ENCODE assay signal across 9 mouse cellular contexts in genomic region chr4:155841651-155842270, GRCm38 (mm10). TPM values are rescaled to one million over a fixed set of nuclear protein-coding genes. Genes with fewer than 3 reads are reported as not detected.
DNase-seq lines count a peak whose midpoint lies in the region; ATAC-seq lines count a peak whose summit lies in the region.
"Had no signal": no experiment of that assay in that cellular context is flagged by ENCODE, and none has a peak within 500 bp of the region (broad histone marks: within the 10 kb centered on the region; RNA-seq: fewer than 3 reads in every experiment).

No protein-coding gene starts in this region.

- 0 out of 2 replicates have a peak overlapping the region, but pooled peaks have one; percentile 36 for H3K4me3 ChIP-seq in hindbrain, embryonic 12.5 days
- H3K4me3 ChIP-seq in midbrain, embryonic 13.5 days (replicated peaks) = peak overlapping the region; percentile 35; the same call in 1 of the 2 replicates

- whole genome bisulfite sequencing in hindbrain, embryonic 12.5 days = 38% methylated on average over 38 of the region's 38 CpGs
- 44% methylated on average over 38 of the region's 38 CpGs for WGBS in midbrain, embryonic 13.5 days

- H3K36me3 ChIP-seq in hindbrain, embryonic 12.5 days = peaks cover 5% of the 10 kb centered on the region; the same call in 1 of the 2 replicates
- H3K36me3 ChIP-seq in midbrain, embryonic 13.5 days = no peaks in the 10 kb centered on the region

- H3K4me2 ChIP-seq in hindbrain, embryonic 12.5 days (replicated peaks) = peak overlapping the region; percentile 70
- peak overlapping the region; percentile 60 for H3K4me2 ChIP-seq in midbrain, embryonic 13.5 days (replicated peaks)

- DNase-seq in kidney, postnatal 14 days = peak; percentile 16
- no peak for DNase-seq in kidney, postnatal 4 days
- peak; percentile 50 to 66 for DNase-seq in cerebellum, postnatal 14 days
- no peak for DNase-seq in thymus, postnatal 0 days (ENCODE audit: low spot score)
- no peak for DNase-seq in embryo, embryonic 10.5 days (ENCODE audit: low spot score)

- ATAC-seq in hindbrain, embryonic 12.5 days (ENCODE audit: low FRiP score) = peak; percentile 11; the same call in 1 of the 2 replicates
- no peak for ATAC-seq in midbrain, embryonic 13.5 days
- no peak for ATAC-seq in erythroid progenitor cell, adult 5-6 weeks (replicated peaks; ENCODE audit: low FRiP score, poor library complexity, severe bottlenecking)

- H3K4me1 ChIP-seq in hindbrain, embryonic 12.5 days = peaks cover 33% of the 10 kb centered on the region
- H3K4me1 ChIP-seq in midbrain, embryonic 13.5 days (replicated peaks) = peaks cover 30% of the 10 kb centered on the region

- H3K27ac ChIP-seq in hindbrain, embryonic 12.5 days = no peak overlapping the region
- H3K27ac ChIP-seq in midbrain, embryonic 13.5 days = no peak overlapping the region
- H3K27ac ChIP-seq: macrophage had no signal

- peaks cover 17% of the 10 kb centered on the region for H3K27me3 ChIP-seq in hindbrain, embryonic 12.5 days
- H3K27me3 ChIP-seq in midbrain, embryonic 13.5 days = peaks cover 21% of the 10 kb centered on the region

- H3K9ac ChIP-seq in hindbrain, embryonic 12.5 days = no peak overlapping the region
- peak overlapping the region; percentile 56; the same call in 1 of the 2 replicates for H3K9ac ChIP-seq in midbrain, embryonic 13.5 days (replicated peaks)

- H3K9me3 ChIP-seq in hindbrain, embryonic 12.5 days (replicated peaks) = no peaks in the 10 kb centered on the region
- H3K9me3 ChIP-seq in midbrain, embryonic 13.5 days = no peaks in the 10 kb centered on the region

RNA-seq across cellular contexts. Expression of gene Mxra8, which starts 2.3 kb away (rescaled TPM):
- polyA plus RNA-seq in hindbrain, embryonic 12.5 days (2016; fragmentation: Nextera tagmentation; extraction: Ambion mirVana) = 40.6 and 40.7 TPM in 2 replicates
- 17.9 and 22.2 TPM in 2 replicates for polyA plus RNA-seq in midbrain, embryonic 13.5 days (2015; fragmentation: Nextera tagmentation; extraction: Ambion mirVana)
- polyA plus RNA-seq in thymus, postnatal 0 days (2015; fragmentation: Nextera tagmentation; extraction: Ambion mirVana) = 15.1 and 18.1 TPM in 2 replicates
- total RNA-seq in erythroid progenitor cell, adult 5-6 weeks (2015; ENCODE audit: low replicate concordance) = not detected in 2 replicates
- total RNA-seq in erythroid progenitor cell, adult 5-6 weeks (2017; ENCODE audit: low replicate concordance) = not detected in 2 replicates

RNA-seq across cellular contexts. Expression of gene Dvl1, which starts 5.4 kb away (rescaled TPM):
- polyA plus RNA-seq in hindbrain, embryonic 12.5 days (2016; fragmentation: Nextera tagmentation; extraction: Ambion mirVana) = 18.6 and 20.0 TPM in 2 replicates
- 8.1 and 8.4 TPM in 2 replicates for polyA plus RNA-seq in midbrain, embryonic 13.5 days (2015; fragmentation: Nextera tagmentation; extraction: Ambion mirVana)
- 5.7 and 7.6 TPM in 2 replicates for polyA plus RNA-seq in thymus, postnatal 0 days (2015; fragmentation: Nextera tagmentation; extraction: Ambion mirVana)
- total RNA-seq in erythroid progenitor cell, adult 5-6 weeks (2015; ENCODE audit: low replicate concordance) = 20.9 and 26.0 TPM in 2 replicates
- total RNA-seq in erythroid progenitor cell, adult 5-6 weeks (2017; ENCODE audit: low replicate concordance) = 19.5 and 22.4 TPM in 2 replicates

RNA-seq across cellular contexts. Expression of gene Aurkaip1, which starts 10.7 kb away (rescaled TPM):
- 127 and 133 TPM in 2 replicates for polyA plus RNA-seq in hindbrain, embryonic 12.5 days (2016; fragmentation: Nextera tagmentation; extraction: Ambion mirVana)
- polyA plus RNA-seq in midbrain, embryonic 13.5 days (2015; fragmentation: Nextera tagmentation; extraction: Ambion mirVana) = 140 and 146 TPM in 2 replicates
- polyA plus RNA-seq in thymus, postnatal 0 days (2015; fragmentation: Nextera tagmentation; extraction: Ambion mirVana) = 187 and 198 TPM in 2 replicates
- 47.2 and 63.7 TPM in 2 replicates for total RNA-seq in erythroid progenitor cell, adult 5-6 weeks (2015; ENCODE audit: low replicate concordance)
- total RNA-seq in erythroid progenitor cell, adult 5-6 weeks (2017; ENCODE audit: low replicate concordance) = 69.4 and 71.4 TPM in 2 replicates

RNA-seq across cellular contexts. Expression of gene Tas1r3, which starts 21.4 kb away (rescaled TPM):
- polyA plus RNA-seq in hindbrain, embryonic 12.5 days (2016; fragmentation: Nextera tagmentation; extraction: Ambion mirVana) = 0.53 and 0.65 TPM in 2 replicates
- polyA plus RNA-seq in midbrain, embryonic 13.5 days (2015; fragmentation: Nextera tagmentation; extraction: Ambion mirVana) = 0.80 and 0.83 TPM in 2 replicates
- polyA plus RNA-seq in thymus, postnatal 0 days (2015; fragmentation: Nextera tagmentation; extraction: Ambion mirVana) = 0.16 and 0.28 TPM in 2 replicates
- 0.84 and 1.1 TPM in 2 replicates for total RNA-seq in erythroid progenitor cell, adult 5-6 weeks (2015; ENCODE audit: low replicate concordance)
- total RNA-seq in erythroid progenitor cell, adult 5-6 weeks (2017; ENCODE audit: low replicate concordance) = 0.26 and 2.3 TPM in 2 replicates

RNA-seq across cellular contexts. Expression of gene Cptp, which starts 27.5 kb away (rescaled TPM):
- polyA plus RNA-seq in hindbrain, embryonic 12.5 days (2016; fragmentation: Nextera tagmentation; extraction: Ambion mirVana) = 18.5 and 18.6 TPM in 2 replicates
- polyA plus RNA-seq in midbrain, embryonic 13.5 days (2015; fragmentation: Nextera tagmentation; extraction: Ambion mirVana) = 22.1 and 24.5 TPM in 2 replicates
- polyA plus RNA-seq in thymus, postnatal 0 days (2015; fragmentation: Nextera tagmentation; extraction: Ambion mirVana) = 9.4 and 11.4 TPM in 2 replicates
- total RNA-seq in erythroid progenitor cell, adult 5-6 weeks (2015; ENCODE audit: low replicate concordance) = 3.4 and 9.4 TPM in 2 replicates
- 5.6 and 12.6 TPM in 2 replicates for total RNA-seq in erythroid progenitor cell, adult 5-6 weeks (2017; ENCODE audit: low replicate concordance)

Comparison
In these comparisons a context has a peak if more than half of its experiments do, and no peak if none do; other contexts are left out.
1. DNase-seq: peak in kidney, postnatal 14 days (single experiment) and cerebellum, postnatal 14 days (2 of 2); none in kidney, postnatal 4 days (0 of 2), thymus, postnatal 0 days (single experiment) and embryo, embryonic 10.5 days (single experiment).